Mouse (Mus musculus): ENCODE data around the gene Tom1. TPM values are rescaled to one million over a fixed set of nuclear protein-coding genes. Genes with fewer than 3 reads are reported as not detected.
A peak's percentile ranks its signal among the peaks of the same experiment; 100 is the strongest.

Tom1 gene
- polyA plus RNA-seq, 1 experiment from 2014 or later: 40.3 TPM

- Histone ChIP-seq H3K9me3 (no peaks in the 10 kb centered on the region), H3K36me3 (peaks cover 35% of the 10 kb centered on the region), H3K4me3 (peak within 1 kb of the TSS; percentile 93), H3K4me1 (peaks cover 18% of the 10 kb centered on the region), H3K27ac (peak within 1 kb of the TSS; percentile 97), H3K27me3 (ENCODE audit: insufficient read depth, poor library complexity, severe bottlenecking) (no peaks in the 10 kb centered on the region)
- DNase-seq (ENCODE audit: low spot score): peak; percentile 100
- WGBS: under 1% methylated on average over 59 of the region's 59 CpGs
Observed at GRCm38 (mm10) chr8:75109236-75109967, 75.9 kb downstream of the Tom1 start, which contains the start of gene Mcm5. Gene Mcm5, plus strand, starts transcription at chr8:75109569.

GRCm38 (mm10) chr8:75110093-75110492 lies 76.6 kb downstream of the Tom1 start:
- H3K4me3 ChIP-seq: peak overlapping the region; percentile 93
- WGBS: 19% methylated on average over 13 of the region's 13 CpGs
- H3K36me3 ChIP-seq: peaks cover 42% of the 10 kb centered on the region
- DNase-seq (ENCODE audit: low spot score): no peak
- H3K27me3 ChIP-seq (ENCODE audit: insufficient read depth, poor library complexity, severe bottlenecking): no peaks in the 10 kb centered on the region
- peaks cover 17% of the 10 kb centered on the region for H3K4me1 ChIP-seq
- H3K27ac ChIP-seq: peak overlapping the region; percentile 97
- no peaks in the 10 kb centered on the region for H3K9me3 ChIP-seq

GRCm38 (mm10) chr8:75118505-75118904 lies 85.0 kb downstream of the Tom1 start:
- Histone ChIP-seq H3K9me3 (no peaks in the 10 kb centered on the region), H3K4me3 (no peak overlapping the region), H3K27me3 (ENCODE audit: insufficient read depth, poor library complexity, severe bottlenecking) (no peaks in the 10 kb centered on the region), H3K4me1 (no peaks in the 10 kb centered on the region), H3K36me3 (peaks cover 99% of the 10 kb centered on the region), H3K27ac (no peak overlapping the region)
- 98% methylated on average over 1 of the region's 1 CpGs for WGBS
- no peak for DNase-seq (ENCODE audit: low spot score)

GRCm38 (mm10) chr8:75119287-75119686 lies 85.8 kb downstream of the Tom1 start:
- H3K4me3 ChIP-seq: no peak overlapping the region
- no peaks in the 10 kb centered on the region for H3K4me1 ChIP-seq
- DNase-seq (ENCODE audit: low spot score): no peak
- no peaks in the 10 kb centered on the region for H3K9me3 ChIP-seq
- H3K27me3 ChIP-seq (ENCODE audit: insufficient read depth, poor library complexity, severe bottlenecking): no peaks in the 10 kb centered on the region
- no peak overlapping the region for H3K27ac ChIP-seq
- H3K36me3 ChIP-seq: peaks cover 99% of the 10 kb centered on the region
- WGBS: 98% methylated on average over 2 of the region's 2 CpGs

Other genes with a start within 250 kb of the Tom1 start
- gene Isx, start 160.5 kb upstream of the Tom1 start, polyA plus RNA-seq (2016; fragmentation: Nextera tagmentation; extraction: Ambion mirVana): 0.09 TPM in 1 of 2 replicates, not detected in the other
- gene Hmgxb4, start 40.3 kb upstream of the Tom1 start, polyA plus RNA-seq (2016; fragmentation: Nextera tagmentation; extraction: Ambion mirVana): 23.7 and 32.8 TPM in 2 replicates
- gene Hmox1, start 59.9 kb downstream of the Tom1 start, polyA plus RNA-seq (2016; fragmentation: Nextera tagmentation; extraction: Ambion mirVana): 19.9 and 28.3 TPM in 2 replicates
- 161 and 195 TPM in 2 replicates for gene Mcm5, start 75.9 kb downstream of the Tom1 start, polyA plus RNA-seq (2016; fragmentation: Nextera tagmentation; extraction: Ambion mirVana)
- gene Rasd2, start 180.2 kb downstream of the Tom1 start, polyA plus RNA-seq (2016; fragmentation: Nextera tagmentation; extraction: Ambion mirVana): 0.05 and 0.15 TPM in 2 replicates

All from heart, embryonic 10.5 days (tissue).